Comparison of ENCODE assay signal across 9 mouse cellular contexts in genomic region chr2:103667962-103668815, GRCm38 (mm10).
A peak's percentile ranks its signal among the peaks of the same experiment; 100 is the strongest.
DNase-seq lines count a peak whose midpoint lies in the region; ATAC-seq and TF ChIP-seq lines count a peak whose summit lies in the region.
"Had no signal": no experiment of that assay in that cellular context is flagged by ENCODE, and none has a peak within 500 bp of the region (broad histone marks: within the 10 kb centered on the region; RNA-seq: fewer than 3 reads in every experiment).

No protein-coding gene starts in this region.

- no peak overlapping the region for H3K4me2 ChIP-seq in midbrain, postnatal 0 days (ENCODE audit: low read depth, low read length, poor library complexity, severe bottlenecking)
- no peak overlapping the region for H3K4me2 ChIP-seq in midbrain, embryonic 15.5 days
- H3K4me2 ChIP-seq in heart, embryonic 11.5 days, result no peak overlapping the region
- H3K4me2 ChIP-seq in kidney, postnatal 0 days (ENCODE audit: low read length), result no peak overlapping the region
- H3K4me2 ChIP-seq in liver, postnatal 0 days (ENCODE audit: low read depth, low read length), result no peak overlapping the region

- no peaks in the 10 kb centered on the region for H3K36me3 ChIP-seq in midbrain, postnatal 0 days (ENCODE audit: insufficient read depth, low read length)
- no peaks in the 10 kb centered on the region for H3K36me3 ChIP-seq in midbrain, embryonic 15.5 days (replicated peaks)
- no peaks in the 10 kb centered on the region for H3K36me3 ChIP-seq in heart, embryonic 11.5 days (ENCODE audit: control insufficient read depth, insufficient read depth, low read length)
- H3K36me3 ChIP-seq in kidney, postnatal 0 days (ENCODE audit: insufficient read depth, low read length), result no peaks in the 10 kb centered on the region
- H3K36me3 ChIP-seq in liver, postnatal 0 days (replicated peaks; ENCODE audit: insufficient read depth, low read length), result no peaks in the 10 kb centered on the region

- DNase-seq in midbrain, postnatal 0 days (ENCODE audit: low spot score), result peak; percentile 72
- DNase-seq in adrenal gland, postnatal 25 days, result peak; percentile 42
- DNase-seq in kidney, postnatal 0 days (ENCODE audit: low spot score), result peak; percentile 47
- peak; percentile 69 for DNase-seq in liver, postnatal 0 days
- DNase-seq in skeletal muscle tissue, adult 2 months (ENCODE audit: low read depth, low spot score), result peak; percentile 46
- DNase-seq in cerebellum, adult 8-10 months, result no peak

- no peak for TF ChIP-seq EP300 in liver, postnatal 0 days (IDR thresholded peaks at IDR 0.05; ENCODE audit: low read depth)

- TF ChIP-seq CTCF in midbrain, postnatal 0 days (IDR thresholded peaks at IDR 0.05), result no peak
- TF ChIP-seq CTCF in kidney, postnatal 0 days (IDR thresholded peaks at IDR 0.05; ENCODE audit: low read depth), result no peak
- no peak for TF ChIP-seq CTCF in liver, postnatal 0 days (IDR thresholded peaks at IDR 0.05; ENCODE audit: low read depth)

- H3K4me3 ChIP-seq in midbrain, postnatal 0 days (ENCODE audit: low read depth, low read length), result no peak overlapping the region
- H3K4me3 ChIP-seq in midbrain, embryonic 15.5 days, result no peak overlapping the region
- H3K4me3 ChIP-seq in heart, embryonic 11.5 days (ENCODE audit: low read depth, low read length), result no peak overlapping the region
- H3K4me3 ChIP-seq in kidney, postnatal 0 days (replicated peaks; ENCODE audit: low read depth, low read length), result no peak overlapping the region
- H3K4me3 ChIP-seq in liver, postnatal 0 days (ENCODE audit: low read depth, low read length), result no peak overlapping the region

- no peak overlapping the region for H3K27ac ChIP-seq in midbrain, postnatal 0 days (ENCODE audit: low read depth, low read length)
- no peak overlapping the region for H3K27ac ChIP-seq in midbrain, embryonic 15.5 days
- peak overlapping the region; percentile 74 for H3K27ac ChIP-seq in heart, embryonic 11.5 days (ENCODE audit: low read depth, low read length)
- no peak overlapping the region for H3K27ac ChIP-seq in kidney, postnatal 0 days
- no peak overlapping the region for H3K27ac ChIP-seq in liver, postnatal 0 days (ENCODE audit: low read depth)
- H3K27ac ChIP-seq: liver, embryonic 14.5 days had no signal

- no peaks in the 10 kb centered on the region for H3K9me3 ChIP-seq in midbrain, postnatal 0 days (ENCODE audit: low read length)
- no peaks in the 10 kb centered on the region for H3K9me3 ChIP-seq in midbrain, embryonic 15.5 days
- H3K9me3 ChIP-seq in heart, embryonic 11.5 days (replicated peaks; ENCODE audit: control insufficient read depth, low read length), result no peaks in the 10 kb centered on the region
- no peaks in the 10 kb centered on the region for H3K9me3 ChIP-seq in kidney, postnatal 0 days (replicated peaks; ENCODE audit: low read length)
- no peaks in the 10 kb centered on the region for H3K9me3 ChIP-seq in liver, postnatal 0 days (ENCODE audit: low read length)

- no peak overlapping the region for H3K9ac ChIP-seq in midbrain, postnatal 0 days (replicated peaks; ENCODE audit: low read length, poor library complexity, severe bottlenecking)
- H3K9ac ChIP-seq in midbrain, embryonic 15.5 days, result no peak overlapping the region
- H3K9ac ChIP-seq in heart, embryonic 11.5 days (ENCODE audit: low read depth, low read length), result no peak overlapping the region
- H3K9ac ChIP-seq in kidney, postnatal 0 days (ENCODE audit: low read depth, low read length), result no peak overlapping the region
- no peak overlapping the region for H3K9ac ChIP-seq in liver, postnatal 0 days (replicated peaks)
- H3K9ac ChIP-seq: liver, embryonic 14.5 days had no signal

- peak; percentile 60; the same call in 1 of the 2 replicates for ATAC-seq in midbrain, postnatal 0 days (ENCODE audit: low FRiP score)
- no peak for ATAC-seq in midbrain, embryonic 15.5 days (replicated peaks)
- ATAC-seq in heart, embryonic 11.5 days (replicated peaks; ENCODE audit: insufficient number of reproducible peaks, low FRiP score, low TSS enrichment), result 0 out of 2 replicates have a peak, but pooled peaks have one; percentile 52
- ATAC-seq in kidney, postnatal 0 days (replicated peaks; ENCODE audit: low FRiP score, low read depth), result peak; percentile 49; the same call in 1 of the 2 replicates
- ATAC-seq in liver, postnatal 0 days, result peak; percentile 67

- H3K4me1 ChIP-seq in midbrain, postnatal 0 days (ENCODE audit: insufficient read depth, low read length), result no peaks in the 10 kb centered on the region; the same call in 1 of the 2 replicates
- peaks cover 19% of the 10 kb centered on the region; the same call in 1 of the 2 replicates for H3K4me1 ChIP-seq in midbrain, embryonic 15.5 days
- peaks cover 39% of the 10 kb centered on the region for H3K4me1 ChIP-seq in heart, embryonic 11.5 days (ENCODE audit: control insufficient read depth, insufficient read depth, low read length)
- H3K4me1 ChIP-seq in kidney, postnatal 0 days (replicated peaks; ENCODE audit: insufficient read depth, low read length), result peaks cover 8% of the 10 kb centered on the region
- peaks cover 16% of the 10 kb centered on the region for H3K4me1 ChIP-seq in liver, postnatal 0 days (ENCODE audit: insufficient read depth)

- no peaks in the 10 kb centered on the region for H3K27me3 ChIP-seq in midbrain, postnatal 0 days (ENCODE audit: insufficient read depth, low read length)
- H3K27me3 ChIP-seq in midbrain, embryonic 15.5 days (replicated peaks), result no peaks in the 10 kb centered on the region
- no peaks in the 10 kb centered on the region for H3K27me3 ChIP-seq in heart, embryonic 11.5 days (ENCODE audit: control insufficient read depth, insufficient read depth, low read length)
- no peaks in the 10 kb centered on the region for H3K27me3 ChIP-seq in kidney, postnatal 0 days (ENCODE audit: insufficient read depth, low read length)
- H3K27me3 ChIP-seq in liver, postnatal 0 days (ENCODE audit: insufficient read depth, low read length), result no peaks in the 10 kb centered on the region

- WGBS in midbrain, postnatal 0 days, result 61% methylated on average over 8 of the region's 8 CpGs
- 69% methylated on average over 8 of the region's 8 CpGs for WGBS in midbrain, embryonic 15.5 days
- 64% methylated on average over 8 of the region's 8 CpGs for WGBS in heart, embryonic 11.5 days (ENCODE audit: insufficient replicate concordance)
- 48% methylated on average over 8 of the region's 8 CpGs for WGBS in kidney, postnatal 0 days
- WGBS in liver, postnatal 0 days (ENCODE audit: insufficient replicate concordance), result 73% methylated on average over 8 of the region's 8 CpGs
